Mouse (Mus musculus): ENCODE data around the gene Plxnc1.

DNA sequence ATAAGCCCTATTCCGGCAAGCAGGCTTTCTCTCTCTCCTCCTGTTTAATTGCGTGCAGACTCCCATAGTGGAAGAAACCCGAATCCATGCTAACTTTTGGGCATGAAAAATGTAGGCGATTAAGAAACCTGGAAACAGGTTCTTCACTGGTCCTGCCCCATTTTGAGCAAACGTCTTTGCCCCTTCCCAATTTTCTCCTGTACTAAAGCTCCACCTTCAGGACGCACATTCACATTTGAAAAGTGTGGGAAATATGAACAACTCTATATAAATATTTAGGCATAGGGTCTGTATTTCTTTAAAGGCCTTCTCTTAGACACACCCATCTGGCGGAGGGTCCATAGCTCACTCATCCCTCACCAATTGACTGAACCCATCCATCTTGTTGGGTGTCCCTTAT is 2.8 kb upstream of the Plxnc1 start:
- TF ChIP-seq ZC3H11A (IDR thresholded peaks at IDR 0.05; ENCODE audit: borderline replicate concordance, low read depth, low read length) (no peak), MAFK (IDR thresholded peaks at IDR 0.05; ENCODE audit: insufficient read depth, low read depth, low read length) (no peak), CHD2 (IDR thresholded peaks at IDR 0.05; ENCODE audit: low read depth, low read length) (no peak)
